Mouse (Mus musculus): ENCODE measurements at regions not wholly inside any gene's neighbourhood (a gene's known extent, or its start where the extent isn't known, plus 50 kb on each side); places are given as distances from the start of the nearest gene placed in this dataset.

DNA sequence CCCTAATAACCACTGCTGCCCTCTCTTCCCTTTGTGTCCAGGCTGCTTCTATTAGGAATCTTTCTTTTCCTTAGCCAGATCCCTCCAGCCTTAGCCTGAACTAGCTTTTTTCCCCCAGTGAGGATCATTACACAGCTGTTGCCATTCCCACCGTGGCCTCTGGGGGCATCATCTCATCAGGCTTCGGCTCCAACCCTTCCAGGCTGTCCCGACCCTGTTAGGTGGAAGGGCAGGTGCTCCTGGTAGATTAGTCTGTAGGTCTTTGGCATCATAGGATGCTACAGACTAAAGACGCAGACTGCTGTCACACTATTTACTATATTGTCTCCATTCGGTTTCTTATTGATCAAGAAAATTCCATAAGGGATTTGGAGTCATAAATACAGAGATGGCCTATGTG is 112.7 kb upstream of the Spon1 start:
- TF ChIP-seq CTCF (IDR thresholded peaks at IDR 0.05; ENCODE audit: borderline replicate concordance, extremely low read depth, insufficient read depth, insufficient read length) (peak; percentile 75), POLR2A (IDR thresholded peaks at IDR 0.05; ENCODE audit: borderline replicate concordance, extremely low read depth, insufficient read depth, insufficient read length, poor library complexity, severe bottlenecking) (no peak)
